ENCODE assay signal across 19 mouse cellular contexts in the genomic region with DNA sequence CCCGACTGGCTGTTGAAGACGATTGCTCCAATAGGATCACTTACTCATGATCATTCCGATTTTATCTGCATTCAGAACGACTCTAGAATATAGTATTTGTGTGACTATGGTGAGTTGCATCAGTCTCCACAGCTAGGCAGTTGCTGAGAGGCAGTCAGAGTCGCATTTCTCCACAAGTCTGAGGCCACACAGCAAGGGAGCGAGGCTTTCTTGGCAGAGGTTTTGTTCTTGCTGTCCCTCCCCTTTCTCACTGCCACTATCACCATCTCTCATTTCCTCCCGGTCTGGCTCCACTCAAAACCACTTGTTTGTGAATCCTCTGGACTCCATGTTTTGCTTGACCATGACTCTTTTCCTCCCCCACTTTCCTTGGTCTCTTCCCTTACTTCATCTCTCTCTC. TPM values are rescaled to one million over a fixed set of nuclear protein-coding genes. Genes with fewer than 3 reads are reported as not detected.
"Had no signal": no experiment of that assay in that cellular context is flagged by ENCODE, and none has a peak within 500 bp of the region (broad histone marks: within the 10 kb centered on the region; RNA-seq: fewer than 3 reads in every experiment).

No protein-coding gene starts in this region.

- H3K4me2 ChIP-seq: limb, embryonic 12.5 days; limb, embryonic 15.5 days; liver, embryonic 11.5 days; midbrain, embryonic 12.5 days; midbrain, embryonic 15.5 days; neural tube, embryonic 13.5 days had no signal

- H3K9ac ChIP-seq: limb, embryonic 12.5 days; limb, embryonic 15.5 days; liver, embryonic 14.5 days; liver, postnatal 0 days; midbrain, embryonic 12.5 days; midbrain, embryonic 15.5 days; neural tube, embryonic 13.5 days had no signal

- H3K36me3 ChIP-seq: limb, embryonic 12.5 days; limb, embryonic 15.5 days; midbrain, embryonic 12.5 days; midbrain, embryonic 15.5 days; neural tube, embryonic 13.5 days had no signal

- DNase-seq: kidney, adult 2 months; kidney, postnatal 25 days; layer of hippocampus, adult 9-11 months; liver, postnatal 0 days; lung, postnatal 36 days; retina, postnatal 1 day; thymus, adult 18-20 months; thymus, postnatal 36 days had no signal

- H3K27ac ChIP-seq: kidney, postnatal 0 days; layer of hippocampus, adult 2 months; limb, embryonic 12.5 days; limb, embryonic 15.5 days; liver, embryonic 14.5 days; midbrain, embryonic 12.5 days; midbrain, embryonic 15.5 days; neural tube, embryonic 13.5 days had no signal

- ATAC-seq: intestine, postnatal 0 days; liver, postnatal 0 days; midbrain, embryonic 15.5 days had no signal

- H3K4me1 ChIP-seq: midbrain, embryonic 12.5 days; midbrain, embryonic 15.5 days; neural tube, embryonic 13.5 days had no signal

- H3K9me3 ChIP-seq: limb, embryonic 12.5 days; limb, embryonic 15.5 days; midbrain, embryonic 12.5 days; midbrain, embryonic 15.5 days; neural tube, embryonic 13.5 days had no signal

- H3K4me3 ChIP-seq: layer of hippocampus, adult 2 months; limb, embryonic 12.5 days; limb, embryonic 15.5 days; midbrain, embryonic 12.5 days; midbrain, embryonic 15.5 days; myocyte; neural tube, embryonic 13.5 days had no signal

- H3K27me3 ChIP-seq: midbrain, embryonic 15.5 days; neural tube, embryonic 13.5 days had no signal

RNA-seq across cellular contexts. Expression of a gene that starts 41.9 kb away (rescaled TPM):
- polyA plus RNA-seq: myocyte had no signal
